Mouse (Mus musculus): ENCODE results near the gene Psen2. TPM values are rescaled to one million over a fixed set of nuclear protein-coding genes. Genes with fewer than 3 reads are reported as not detected.

Psen2 gene
- total and polyA plus RNA-seq, 2 experiments from 2014 or later = 17.9 to 18.9 TPM

DNA sequence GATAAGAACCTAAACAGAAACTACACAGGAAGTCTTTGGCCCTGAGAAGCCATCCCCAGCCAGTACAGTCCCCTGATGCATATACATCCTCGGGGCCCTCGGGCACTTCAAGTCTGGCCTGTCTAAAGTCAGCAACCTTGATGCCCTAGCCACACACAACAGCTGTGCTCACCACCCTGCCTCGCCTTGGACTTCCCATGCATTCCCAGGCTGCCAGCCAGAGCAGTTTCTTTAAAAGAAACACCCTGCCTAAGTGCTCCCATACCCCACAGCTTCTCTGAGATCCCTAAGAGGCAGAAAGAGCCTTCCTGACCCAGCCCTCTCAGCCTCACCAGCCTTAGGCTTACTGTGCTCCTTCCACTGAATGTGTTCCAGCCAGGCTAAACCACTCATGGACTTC lies 76.9 kb downstream of the Psen2 start:
- TF ChIP-seq CTCF (IDR thresholded peaks at IDR 0.05; ENCODE audit: low read depth) = no peak
- H3K9me3 ChIP-seq (ENCODE audit: low read length) = no peaks in the 10 kb centered on the region
- 82% methylated on average over 3 of the region's 3 CpGs for WGBS
- H3K27ac ChIP-seq (ENCODE audit: low read depth, low read length) = no peak overlapping the region
- no peak overlapping the region for H3K4me2 ChIP-seq (ENCODE audit: low read depth)
- ATAC-seq = no peak
- no peak for DNase-seq
- no peaks in the 10 kb centered on the region for H3K36me3 ChIP-seq (ENCODE audit: insufficient read depth)
- no peaks in the 10 kb centered on the region for H3K4me1 ChIP-seq (ENCODE audit: insufficient read depth)
- H3K27me3 ChIP-seq (ENCODE audit: insufficient read depth, low read length) = no peaks in the 10 kb centered on the region
- no peak overlapping the region for H3K4me3 ChIP-seq (ENCODE audit: low read depth, low read length)
- H3K9ac ChIP-seq = no peak overlapping the region

GRCm38 (mm10) chr1:180185877-180186276 lies 77.4 kb downstream of the Psen2 start:
- 62% methylated on average over 5 of the region's 5 CpGs for WGBS
- no peaks in the 10 kb centered on the region for H3K4me1 ChIP-seq (ENCODE audit: insufficient read depth)
- H3K27ac ChIP-seq (ENCODE audit: low read depth, low read length) = no peak overlapping the region

DNA sequence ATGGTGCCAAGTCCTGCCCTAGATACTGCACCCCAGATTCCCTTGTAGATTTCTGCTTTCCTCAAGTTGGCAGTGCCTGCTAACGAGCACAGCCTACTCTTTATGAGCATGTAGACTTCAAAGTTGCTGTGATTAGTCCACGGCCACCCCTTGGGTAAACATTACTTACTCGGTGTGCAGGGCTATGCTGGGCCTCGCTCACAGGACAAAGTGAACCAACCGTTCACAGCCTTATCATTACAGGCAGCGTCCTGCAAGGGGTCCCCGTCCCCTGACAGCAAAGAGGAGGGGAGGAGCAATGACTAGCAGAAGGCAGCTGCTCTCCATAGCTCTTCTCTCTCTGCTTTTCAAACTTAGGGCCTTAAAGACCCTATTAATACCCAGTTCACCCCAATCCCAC lies 78.5 kb downstream of the Psen2 start:
- Histone ChIP-seq H3K27ac (ENCODE audit: low read depth, low read length) (no peak overlapping the region), H3K4me2 (ENCODE audit: low read depth) (no peak overlapping the region), H3K36me3 (ENCODE audit: insufficient read depth) (no peaks in the 10 kb centered on the region), H3K9me3 (ENCODE audit: low read length) (no peaks in the 10 kb centered on the region), H3K27me3 (ENCODE audit: insufficient read depth, low read length) (no peaks in the 10 kb centered on the region), H3K9ac (no peak overlapping the region), H3K4me3 (ENCODE audit: low read depth, low read length) (no peak overlapping the region), H3K4me1 (ENCODE audit: insufficient read depth) (no peaks in the 10 kb centered on the region)
- no peak for TF ChIP-seq CTCF (IDR thresholded peaks at IDR 0.05; ENCODE audit: low read depth)
- WGBS = 44% methylated on average over 7 of the region's 7 CpGs
- ATAC-seq = no peak
- no peak for DNase-seq

More at GRCm38 (mm10) chr1:180185877-180186276, 77.4 kb downstream of the Psen2 start:
- H3K27me3 ChIP-seq (ENCODE audit: insufficient read depth, low read length) = no peaks in the 10 kb centered on the region
- no peak for TF ChIP-seq CTCF (IDR thresholded peaks at IDR 0.05; ENCODE audit: low read depth)
- ATAC-seq = no peak
- H3K9ac ChIP-seq = no peak overlapping the region
- H3K9me3 ChIP-seq (ENCODE audit: low read length) = no peaks in the 10 kb centered on the region
- no peak for DNase-seq
- no peak overlapping the region for H3K4me2 ChIP-seq (ENCODE audit: low read depth)
- no peaks in the 10 kb centered on the region for H3K36me3 ChIP-seq (ENCODE audit: insufficient read depth)
- no peak overlapping the region for H3K4me3 ChIP-seq (ENCODE audit: low read depth, low read length)

DNA sequence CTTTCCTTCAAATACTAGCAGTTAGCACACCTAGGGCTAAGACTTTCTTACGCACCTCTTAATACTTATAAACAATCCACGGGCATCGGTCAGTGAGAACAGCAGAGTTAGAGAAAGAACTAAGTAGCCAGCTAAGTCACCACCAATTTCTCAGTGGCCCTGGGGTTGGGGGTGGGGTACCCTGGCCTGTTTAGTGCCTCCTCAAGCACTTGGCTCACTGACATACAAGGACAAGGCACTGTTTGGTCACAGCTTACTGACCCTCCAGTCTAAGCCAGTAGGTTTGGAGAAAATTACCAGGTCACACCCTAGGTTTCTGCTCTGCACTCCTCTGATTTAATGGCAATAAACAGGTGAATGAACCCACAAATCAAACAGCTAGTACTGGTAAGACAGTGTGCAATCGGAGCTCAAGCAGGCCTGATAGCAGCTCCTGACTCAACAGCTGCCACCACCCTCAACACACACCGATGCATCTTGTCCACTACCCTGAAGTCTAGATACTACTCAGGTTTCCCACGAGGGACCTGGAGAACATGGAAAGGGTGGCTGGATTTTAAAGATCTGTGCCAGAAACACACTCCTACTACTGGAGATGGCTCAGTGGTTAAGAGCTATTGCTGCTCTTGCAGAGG lies 79.6 kb downstream of the Psen2 start:
- H3K36me3 ChIP-seq (ENCODE audit: insufficient read depth) = no peaks in the 10 kb centered on the region
- 90% methylated on average over 6 of the region's 6 CpGs for WGBS
- no peak overlapping the region for H3K9ac ChIP-seq
- TF ChIP-seq CTCF (IDR thresholded peaks at IDR 0.05; ENCODE audit: low read depth) = no peak
- no peaks in the 10 kb centered on the region for H3K9me3 ChIP-seq (ENCODE audit: low read length)
- H3K4me3 ChIP-seq (ENCODE audit: low read depth, low read length) = no peak overlapping the region
- ATAC-seq (no peak), DNase-seq (no peak)
- H3K27me3 ChIP-seq (ENCODE audit: insufficient read depth, low read length) = no peaks in the 10 kb centered on the region
- H3K4me1 ChIP-seq (ENCODE audit: insufficient read depth) = no peaks in the 10 kb centered on the region
- H3K4me2 ChIP-seq (ENCODE audit: low read depth) = no peak overlapping the region
- H3K27ac ChIP-seq (ENCODE audit: low read depth, low read length) = no peak overlapping the region

DNA sequence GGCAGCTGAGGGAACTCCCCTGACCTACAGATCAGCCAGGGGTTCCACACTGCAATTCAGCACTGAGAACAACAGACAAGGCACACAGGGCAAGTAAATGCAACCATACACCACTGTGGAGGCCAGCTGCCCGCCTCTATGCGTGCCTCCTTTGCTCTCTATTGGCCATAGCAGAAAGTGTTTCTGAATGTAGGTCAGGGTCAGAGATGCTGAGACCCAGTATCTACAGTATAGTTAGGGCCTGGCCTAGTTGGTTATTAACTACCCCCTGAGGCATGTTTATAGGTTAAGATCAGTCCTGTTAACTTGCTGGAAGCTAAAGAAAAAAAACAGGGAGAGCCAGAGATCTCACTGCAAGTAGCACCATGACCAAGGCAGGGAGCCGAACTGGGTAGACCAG lies 80.5 kb downstream of the Psen2 start:
- Histone ChIP-seq H3K4me3 (ENCODE audit: low read depth, low read length) (no peak overlapping the region), H3K4me2 (ENCODE audit: low read depth) (no peak overlapping the region), H3K9me3 (ENCODE audit: low read length) (no peaks in the 10 kb centered on the region), H3K9ac (no peak overlapping the region), H3K27me3 (ENCODE audit: insufficient read depth, low read length) (no peaks in the 10 kb centered on the region), H3K4me1 (ENCODE audit: insufficient read depth) (no peaks in the 10 kb centered on the region), H3K36me3 (ENCODE audit: insufficient read depth) (no peaks in the 10 kb centered on the region), H3K27ac (ENCODE audit: low read depth, low read length) (no peak overlapping the region)
- no peak for ATAC-seq
- no peak for TF ChIP-seq CTCF (IDR thresholded peaks at IDR 0.05; ENCODE audit: low read depth)
- WGBS = 83% methylated on average over 3 of the region's 3 CpGs
- DNase-seq = no peak

- no peak overlapping the region for H3K9ac ChIP-seq
- H3K9me3 ChIP-seq (ENCODE audit: low read length) = no peaks in the 10 kb centered on the region
- no peak overlapping the region for H3K27ac ChIP-seq (ENCODE audit: low read depth, low read length)
- H3K4me3 ChIP-seq (ENCODE audit: low read depth, low read length) = no peak overlapping the region
- WGBS = 82% methylated on average over 9 of the region's 9 CpGs
- no peak for TF ChIP-seq CTCF (IDR thresholded peaks at IDR 0.05; ENCODE audit: low read depth)
- DNase-seq = no peak
- H3K36me3 ChIP-seq (ENCODE audit: insufficient read depth) = no peaks in the 10 kb centered on the region
- ATAC-seq = no peak
- H3K4me1 ChIP-seq (ENCODE audit: insufficient read depth) = no peaks in the 10 kb centered on the region
- H3K4me2 ChIP-seq (ENCODE audit: low read depth) = no peak overlapping the region
- no peaks in the 10 kb centered on the region for H3K27me3 ChIP-seq (ENCODE audit: insufficient read depth, low read length)
These were observed 81.3 kb downstream of the Psen2 start for GRCm38 (mm10) chr1:180181966-180182319.

DNA sequence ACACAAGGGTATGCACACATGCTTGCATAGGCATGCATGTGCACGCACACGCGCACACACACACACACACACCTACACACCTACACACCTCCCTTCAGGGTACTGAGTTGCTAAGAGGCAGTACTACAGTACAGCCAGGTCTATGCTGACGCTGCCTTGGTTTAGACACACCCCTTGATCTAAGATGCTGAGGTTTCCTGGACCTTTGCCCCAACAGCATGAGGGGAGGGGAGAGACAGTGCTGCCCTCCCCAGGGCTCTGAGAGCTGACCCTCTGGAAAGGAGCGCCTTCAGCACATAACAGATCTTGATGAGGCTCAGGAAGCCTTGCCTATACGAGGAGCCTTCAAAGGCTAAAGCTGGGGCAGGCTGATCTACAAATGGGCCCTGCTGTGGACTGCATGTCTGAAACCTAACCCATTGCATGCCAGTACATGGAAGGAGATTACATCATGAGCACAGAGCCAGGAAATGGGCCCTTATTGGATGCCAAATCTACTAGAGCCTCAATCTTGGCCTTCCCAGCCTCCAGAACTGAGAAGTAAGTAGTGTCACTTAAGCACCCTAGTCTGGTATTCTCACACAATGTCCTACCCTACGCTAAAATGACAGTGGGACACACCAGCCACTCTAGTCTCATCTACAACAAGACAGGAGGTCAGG lies 81.8 kb downstream of the Psen2 start:
- no peak for DNase-seq
- 90% methylated on average over 7 of the region's 7 CpGs for WGBS
- TF ChIP-seq CTCF (IDR thresholded peaks at IDR 0.05; ENCODE audit: low read depth) = no peak

More for the DNA sequence above, 81.8 kb downstream of the Psen2 start:
- Histone ChIP-seq H3K9ac (no peak overlapping the region), H3K27ac (ENCODE audit: low read depth, low read length) (no peak overlapping the region), H3K36me3 (ENCODE audit: insufficient read depth) (no peaks in the 10 kb centered on the region), H3K9me3 (ENCODE audit: low read length) (no peaks in the 10 kb centered on the region), H3K27me3 (ENCODE audit: insufficient read depth, low read length) (no peaks in the 10 kb centered on the region), H3K4me2 (ENCODE audit: low read depth) (no peak overlapping the region), H3K4me3 (ENCODE audit: low read depth, low read length) (no peak overlapping the region), H3K4me1 (ENCODE audit: insufficient read depth) (no peaks in the 10 kb centered on the region)
- ATAC-seq = no peak

Data from forebrain, postnatal 0 days (tissue).